Mouse (Mus musculus) forebrain, embryonic 10.5 days (tissue): ENCODE data around the gene Nup85. TPM values are rescaled to one million over a fixed set of nuclear protein-coding genes. Genes with fewer than 3 reads are reported as not detected.

Source experiments
- DNase-seq: peaks from one replicate; pipeline ENCODE4 v3.0.0-alpha.2; 2017; ENCODE audit warnings: low spot score; ENCODE audit errors: extremely low spot score
- H3K27ac ChIP-seq: fragments of 300-500 bp; sonication (generic); 2 replicates; pipeline ENCODE4 v1.5.1; 2016; ENCODE audit warnings: mild to moderate bottlenecking
- H3K27me3 ChIP-seq: fragments of 300-500 bp; sonication (generic); 2 replicates; pipeline ENCODE4 v1.6.1; 2016; ENCODE audit warnings: mild to moderate bottlenecking; ENCODE audit not compliant: poor library complexity, severe bottlenecking
- H3K36me3 ChIP-seq: fragments of 300-500 bp; sonication (generic); replicated peaks from 2 replicates; pipeline ENCODE4 v1.6.1; 2016; ENCODE audit warnings: mild to moderate bottlenecking, moderate library complexity
- H3K4me1 ChIP-seq: fragments of 300-500 bp; sonication (generic); 2 replicates; pipeline ENCODE4 v1.6.1; 2016
- H3K4me3 ChIP-seq: fragments of 300-500 bp; sonication (generic); 2 replicates; pipeline ENCODE4 v1.5.1; 2016; ENCODE audit warnings: mild to moderate bottlenecking, moderate library complexity
- H3K9me3 ChIP-seq: fragments of 300-500 bp; sonication (generic); 2 replicates; pipeline ENCODE4 v1.6.1; 2016; ENCODE audit warnings: mild to moderate bottlenecking, moderate library complexity
- WGBS: fragments of 180-500 bp; shearing (Covaris S2); methylation state at CpG from one replicate; pipeline ENCODE4 v1.1.7; 2016; 5-methylcytosine and 5-hydroxymethylcytosine counted together
- polyA plus RNA-seq: library from polyadenylated mRNA; unstranded; fragments of >200 nt; fragmentation: Nextera tagmentation; extraction: Ambion mirVana; gene quantifications from 2 replicates; pipeline ENCODE4 v1.2.1, GENCODE M21; 2016

Nup85 gene
- polyA plus RNA-seq, 1 experiment from 2014 or later: 281 TPM

DNA sequence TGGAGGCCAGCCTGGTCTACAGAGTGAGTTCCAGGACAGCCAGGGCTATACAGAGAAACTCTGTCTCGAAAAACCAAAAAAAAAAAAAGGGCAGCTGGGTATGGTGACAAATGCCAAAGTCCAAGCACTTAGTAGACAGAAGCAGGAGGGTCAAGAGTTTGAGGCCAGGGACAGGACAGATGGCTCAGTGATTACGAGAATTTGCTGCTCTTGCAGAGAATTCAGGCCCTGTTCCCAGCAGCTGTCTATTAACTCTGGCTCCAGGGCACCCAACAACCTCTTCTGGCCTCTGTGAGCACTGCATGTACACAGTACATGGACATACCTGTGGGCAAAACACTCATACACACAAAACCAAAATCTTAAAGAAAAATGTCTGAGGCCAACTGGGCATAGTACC lies 53.8 kb downstream of the Nup85 start:
- H3K4me1 ChIP-seq: peaks cover 13% of the 10 kb centered on the region
- H3K27me3 ChIP-seq: no peaks in the 10 kb centered on the region
- no peak overlapping the region for H3K4me3 ChIP-seq
- 77% methylated on average over 2 of the region's 2 CpGs for WGBS
- H3K27ac ChIP-seq: no peak overlapping the region
- peaks cover 76% of the 10 kb centered on the region for H3K36me3 ChIP-seq
- H3K9me3 ChIP-seq: no peaks in the 10 kb centered on the region
- no peak for DNase-seq

GRCm38 (mm10) chr11:115618732-115619516 lies 54.7 kb downstream of the Nup85 start:
- H3K4me3 ChIP-seq: no peak overlapping the region
- H3K36me3 ChIP-seq: peaks cover 84% of the 10 kb centered on the region
- H3K27ac ChIP-seq: no peak overlapping the region
- no peak for DNase-seq
- WGBS: 91% methylated on average over 16 of the region's 16 CpGs
- H3K4me1 ChIP-seq: peaks cover 4% of the 10 kb centered on the region; the same call in 1 of the 2 replicates
- no peaks in the 10 kb centered on the region for H3K9me3 ChIP-seq
- no peaks in the 10 kb centered on the region for H3K27me3 ChIP-seq

GRCm38 (mm10) chr11:115619949-115620348 lies 55.7 kb downstream of the Nup85 start:
- H3K27ac ChIP-seq: no peak overlapping the region
- peaks cover 77% of the 10 kb centered on the region for H3K36me3 ChIP-seq
- WGBS: 96% methylated on average over 7 of the region's 7 CpGs
- no peaks in the 10 kb centered on the region for H3K9me3 ChIP-seq
- no peaks in the 10 kb centered on the region for H3K27me3 ChIP-seq
- H3K4me3 ChIP-seq: no peak overlapping the region
- H3K4me1 ChIP-seq: no peaks in the 10 kb centered on the region
- no peak for DNase-seq

DNA sequence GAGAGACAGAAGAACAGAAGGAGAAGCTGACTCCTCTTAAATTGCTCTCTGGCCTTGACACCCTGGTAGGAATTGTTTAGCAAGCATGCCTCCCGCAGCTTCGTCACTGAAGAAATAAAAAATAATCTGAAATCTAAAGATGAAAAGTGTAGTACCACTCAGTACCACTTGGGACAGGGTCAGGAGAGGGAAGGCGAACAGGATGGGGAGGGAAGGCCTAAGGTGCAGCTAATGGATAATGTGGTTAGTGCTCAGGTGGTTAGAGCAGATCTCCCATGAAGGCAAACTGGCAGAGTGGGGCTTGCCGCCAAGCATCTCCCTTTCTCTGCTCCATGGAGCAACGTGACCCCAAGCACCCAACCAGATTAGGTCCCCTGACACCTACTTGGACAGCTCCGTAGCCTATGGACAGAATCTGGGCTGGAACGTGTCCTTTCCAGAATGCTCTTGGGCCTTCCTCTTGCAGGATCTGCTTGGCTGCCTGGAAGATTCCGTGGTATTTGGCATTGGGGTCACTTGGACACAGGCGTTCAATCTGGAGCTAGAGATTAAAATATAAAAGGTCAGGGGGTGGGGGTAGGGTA lies 59.3 kb downstream of the Nup85 start:
- Histone ChIP-seq H3K9me3 (no peaks in the 10 kb centered on the region), H3K27ac (no peak overlapping the region), H3K4me3 (no peak overlapping the region), H3K27me3 (no peaks in the 10 kb centered on the region), H3K4me1 (peaks cover 14% of the 10 kb centered on the region), H3K36me3 (peaks cover 50% of the 10 kb centered on the region)
- no peak for DNase-seq
- WGBS: 80% methylated on average over 9 of the region's 9 CpGs

- Histone ChIP-seq H3K4me1 (peaks cover 17% of the 10 kb centered on the region), H3K27me3 (no peaks in the 10 kb centered on the region), H3K9me3 (no peaks in the 10 kb centered on the region), H3K4me3 (peak overlapping the region; percentile 2; the same call in 1 of the 2 replicates), H3K27ac (no peak overlapping the region), H3K36me3 (peaks cover 29% of the 10 kb centered on the region)
- 87% methylated on average over 9 of the region's 9 CpGs for WGBS
- no peak for DNase-seq
Observed at GRCm38 (mm10) chr11:115625877-115626276, 61.6 kb downstream of the Nup85 start.

- 61% methylated on average over 11 of the region's 11 CpGs for WGBS
- peak overlapping the region; percentile 83 for H3K4me3 ChIP-seq
- H3K4me1 ChIP-seq: peaks cover 22% of the 10 kb centered on the region
- no peak for DNase-seq
- H3K27ac ChIP-seq: peak overlapping the region; percentile 84
- no peaks in the 10 kb centered on the region for H3K9me3 ChIP-seq
- no peaks in the 10 kb centered on the region for H3K27me3 ChIP-seq
- H3K36me3 ChIP-seq: peaks cover 18% of the 10 kb centered on the region
Observed at GRCm38 (mm10) chr11:115626824-115627616, 62.8 kb downstream of the Nup85 start.

- peaks cover 9% of the 10 kb centered on the region for H3K36me3 ChIP-seq
- no peaks in the 10 kb centered on the region for H3K27me3 ChIP-seq
- WGBS: under 1% methylated on average over 47 of the region's 47 CpGs
- peak; percentile 98 for DNase-seq
- H3K9me3 ChIP-seq: no peaks in the 10 kb centered on the region
- H3K4me3 ChIP-seq: peak within 1 kb of the TSS; percentile 83
- peak within 1 kb of the TSS; percentile 84 for H3K27ac ChIP-seq
- H3K4me1 ChIP-seq: peaks cover 22% of the 10 kb centered on the region
Observed at GRCm38 (mm10) chr11:115627705-115628464, 63.7 kb downstream of the Nup85 start, which contains the start of gene Slc25a19. Gene Slc25a19 (minus strand): TSS chr11:115628295.

DNA sequence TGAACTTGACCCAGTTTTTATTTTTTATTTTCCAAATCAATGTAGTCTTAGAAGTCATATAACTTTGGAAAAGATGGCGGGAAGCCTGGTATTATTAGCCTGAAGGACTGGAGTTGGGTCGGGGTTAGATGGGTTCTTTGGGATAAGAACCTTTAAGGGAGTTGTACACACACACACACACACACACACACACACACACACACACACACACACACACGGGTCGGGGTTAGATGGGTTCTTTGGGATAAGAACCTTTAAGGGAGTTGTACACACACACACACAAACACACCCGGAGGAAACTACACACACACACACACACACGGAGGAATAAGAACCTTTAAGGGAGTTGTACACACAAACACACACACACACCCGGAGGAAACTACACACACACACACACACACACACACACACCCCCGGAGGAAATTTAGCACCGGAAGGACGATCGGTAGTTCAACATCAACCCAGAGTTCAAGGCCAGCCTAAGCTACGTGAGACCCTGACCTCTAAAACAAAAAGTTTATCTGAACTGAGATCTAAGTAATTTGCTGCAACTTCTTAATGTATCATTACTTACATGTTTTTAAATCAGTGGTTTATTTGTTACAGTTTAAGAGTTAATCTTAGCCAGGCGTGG lies 64.3 kb downstream of the Nup85 start:
- Histone ChIP-seq H3K4me3 (peak overlapping the region; percentile 83), H3K9me3 (no peaks in the 10 kb centered on the region), H3K36me3 (peaks cover 2% of the 10 kb centered on the region; the same call in 1 of the 2 replicates), H3K27ac (peak overlapping the region; percentile 84), H3K4me1 (peaks cover 22% of the 10 kb centered on the region), H3K27me3 (no peaks in the 10 kb centered on the region)
- 57% methylated on average over 13 of the region's 13 CpGs for WGBS
- no peak for DNase-seq

DNA sequence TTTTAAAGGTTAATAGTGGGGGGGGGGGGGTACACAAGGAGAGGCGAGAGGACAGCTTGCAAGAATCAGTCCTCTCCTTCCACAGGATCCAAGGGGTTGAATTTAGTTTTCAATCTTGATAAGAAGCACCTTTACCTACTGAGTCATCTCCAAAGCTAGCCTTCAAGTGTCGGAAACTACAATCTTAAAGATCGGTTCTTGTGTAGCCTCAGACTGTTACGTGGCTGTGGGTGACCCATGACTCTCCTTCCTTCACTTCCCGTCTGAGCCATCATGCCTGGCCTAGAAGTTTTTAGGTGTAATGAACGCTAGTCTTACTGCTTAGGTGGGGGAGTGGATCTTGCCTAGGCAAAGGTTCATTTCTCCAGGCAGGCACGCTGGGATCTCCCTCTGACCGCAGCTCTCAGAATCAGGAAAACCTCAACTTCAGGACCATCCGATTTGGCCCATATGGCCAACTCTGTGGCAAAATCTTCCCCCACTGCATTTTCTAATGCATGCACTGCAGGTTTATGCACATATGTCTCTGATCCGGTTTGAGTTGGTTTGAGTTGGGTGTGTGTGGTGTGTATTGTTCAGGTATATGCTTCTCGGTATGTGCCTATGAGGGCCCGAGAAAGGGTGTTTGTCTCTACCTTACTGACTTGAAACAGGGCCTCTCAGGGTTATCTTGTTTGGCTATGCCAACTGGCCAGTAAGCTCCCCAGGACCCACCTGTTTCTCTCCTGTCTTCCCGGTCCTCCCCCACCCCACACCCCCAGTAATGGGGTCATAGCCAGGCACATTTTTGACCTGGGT lies 65.7 kb downstream of the Nup85 start:
- Histone ChIP-seq H3K36me3 (no peaks in the 10 kb centered on the region), H3K4me3 (no peak overlapping the region), H3K27me3 (no peaks in the 10 kb centered on the region), H3K4me1 (peaks cover 22% of the 10 kb centered on the region), H3K9me3 (no peaks in the 10 kb centered on the region), H3K27ac (no peak overlapping the region)
- DNase-seq: no peak
- 90% methylated on average over 13 of the region's 13 CpGs for WGBS

DNA sequence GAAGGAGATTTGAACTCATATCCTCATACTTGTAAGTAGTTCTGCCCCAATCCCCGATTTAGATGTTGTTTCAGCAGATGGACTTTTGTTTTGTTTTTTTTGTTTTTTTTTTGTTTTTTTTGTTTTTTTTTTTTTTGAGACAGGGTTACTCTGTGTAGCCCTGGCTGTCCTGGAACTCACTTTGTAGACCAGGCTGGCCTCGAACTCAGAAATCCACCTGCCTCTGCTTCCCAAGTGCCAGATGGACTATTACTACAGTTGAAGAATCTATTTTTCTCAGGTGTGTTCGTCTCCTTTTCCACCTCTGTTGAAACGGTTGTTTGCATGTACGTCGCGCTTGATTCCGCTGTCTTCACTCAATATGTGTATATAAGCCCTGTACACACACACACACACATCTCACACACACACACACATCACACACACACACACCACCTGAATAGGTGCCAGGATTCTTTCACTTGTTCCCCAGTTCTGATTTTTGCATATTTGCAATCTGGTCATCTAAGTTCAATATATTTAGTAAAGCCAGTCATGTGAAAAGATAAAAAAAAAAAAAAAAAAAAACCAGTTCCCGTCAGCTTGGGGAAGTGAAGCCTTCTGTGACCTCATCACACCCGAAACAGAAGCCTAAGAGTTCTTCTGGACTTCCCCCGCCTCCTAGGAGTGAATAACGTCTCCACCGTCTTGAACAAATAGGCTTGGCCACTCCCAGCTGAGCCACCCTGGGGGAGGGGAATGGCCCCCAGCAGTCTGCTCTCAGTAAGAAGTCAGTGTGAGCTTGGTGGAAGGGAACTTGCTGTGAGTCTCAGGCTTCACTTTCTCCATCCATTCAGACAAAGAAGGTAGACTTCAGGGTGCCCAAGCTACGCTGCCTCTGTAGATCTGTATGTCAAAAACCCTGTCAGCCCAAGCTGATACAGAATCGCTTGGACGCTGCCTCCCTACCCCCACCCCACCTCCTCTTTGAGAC lies 66.6 kb downstream of the Nup85 start:
- Histone ChIP-seq H3K27me3 (no peaks in the 10 kb centered on the region), H3K27ac (0 out of 2 replicates have a peak overlapping the region, but pooled peaks have one; percentile 25), H3K36me3 (no peaks in the 10 kb centered on the region), H3K4me1 (peaks cover 22% of the 10 kb centered on the region), H3K9me3 (no peaks in the 10 kb centered on the region), H3K4me3 (no peak overlapping the region)
- WGBS: 51% methylated on average over 16 of the region's 16 CpGs
- no peak for DNase-seq
